Mouse (Mus musculus) myocyte (in vitro differentiated cells): ENCODE measurements around the gene Obscn. TPM values are rescaled to one million over a fixed set of nuclear protein-coding genes. Genes with fewer than 3 reads are reported as not detected.

Experiments
- H3K27me3 ChIP-seq: one replicate; pipeline ENCODE4 v1.6.1; 2011; ENCODE audit not compliant: control insufficient read depth, insufficient read depth, insufficient read length
- H3K36me3 ChIP-seq: one replicate; pipeline ENCODE4 v1.6.1; 2011; ENCODE audit not compliant: control insufficient read depth, insufficient read depth
- H3K4me2 ChIP-seq: one replicate; pipeline ENCODE4 v1.6.1; 2011; ENCODE audit warnings: low read depth, control low read depth
- H3K4me3 ChIP-seq: one replicate; pipeline ENCODE4 v1.5.1; 2011; ENCODE audit warnings: mild to moderate bottlenecking, control low read depth, moderate library complexity
- H3K79me2 ChIP-seq: one replicate; pipeline ENCODE4 v1.6.1; 2011; ENCODE audit not compliant: control insufficient read depth, insufficient read depth
- H3ac ChIP-seq: one replicate; pipeline ENCODE4 v1.6.1; 2011; ENCODE audit not compliant: control insufficient read depth, insufficient read length
- CEBPB ChIP-seq: IDR thresholded peaks from 2 replicates; pipeline ENCODE4 v1.6.1; 2011; ENCODE audit warnings: mild to moderate bottlenecking, moderate library complexity; ENCODE audit not compliant: poor library complexity, insufficient read depth, severe bottlenecking
- E2F4 ChIP-seq: IDR thresholded peaks from one replicate; pipeline ENCODE4 v1.6.1; 2011; ENCODE audit warnings: mild to moderate bottlenecking, control low read depth, moderate library complexity; ENCODE audit not compliant: insufficient read depth
- MAX ChIP-seq: IDR thresholded peaks from one replicate; pipeline ENCODE4 v1.6.1; 2011; ENCODE audit warnings: low read depth, mild to moderate bottlenecking, control low read depth
- MYOD1 ChIP-seq, 3 experiments: IDR thresholded peaks; one replicate each; pipeline ENCODE4 v1.6.1; 2011; ENCODE audit warnings: control low read depth in 2 of 3, low read depth in 2 of 3, mild to moderate bottlenecking in 2 of 3, moderate library complexity in 1 of 3; ENCODE audit not compliant: insufficient read length in 2 of 3, control insufficient read depth in 1 of 3
- MYOG ChIP-seq, 3 experiments: IDR thresholded peaks; one replicate each; pipeline ENCODE4 v1.6.1; 2011; ENCODE audit warnings: control low read depth in 2 of 3, low read depth in 2 of 3, mild to moderate bottlenecking in 2 of 3; ENCODE audit not compliant: insufficient read length in 2 of 3, control insufficient read depth in 1 of 3, insufficient read depth in 1 of 3
- POLR2A ChIP-seq: IDR thresholded peaks from one replicate; pipeline ENCODE4 v1.6.1; 2011; ENCODE audit warnings: low read depth, mild to moderate bottlenecking, control low read depth, moderate library complexity; ENCODE audit not compliant: insufficient read length
- POLR2AphosphoS2 ChIP-seq: IDR thresholded peaks from one replicate; pipeline ENCODE4 v1.6.1; 2011; ENCODE audit warnings: low read depth, control low read depth; ENCODE audit not compliant: insufficient read length
- REST ChIP-seq: IDR thresholded peaks from one replicate; pipeline ENCODE4 v1.6.1; 2011; ENCODE audit warnings: mild to moderate bottlenecking, control low read depth, moderate library complexity; ENCODE audit not compliant: insufficient read depth, insufficient read length
- SRF ChIP-seq: IDR thresholded peaks from one replicate; pipeline ENCODE4 v1.6.1; 2011; ENCODE audit warnings: low read depth; ENCODE audit not compliant: control insufficient read depth, insufficient read length
- TCF12 ChIP-seq: IDR thresholded peaks from one replicate; pipeline ENCODE4 v1.6.1; 2011; ENCODE audit warnings: mild to moderate bottlenecking, control low read depth; ENCODE audit not compliant: poor library complexity, insufficient read depth, severe bottlenecking
- TCF3 ChIP-seq: IDR thresholded peaks from one replicate; pipeline ENCODE4 v1.6.1; 2011; ENCODE audit warnings: low read depth, control low read depth; ENCODE audit not compliant: insufficient read length
- USF1 ChIP-seq: IDR thresholded peaks from one replicate; pipeline ENCODE4 v1.6.1; 2011; ENCODE audit warnings: low read depth, mild to moderate bottlenecking, control low read depth, moderate library complexity
- polyA plus RNA-seq: library from polyadenylated mRNA; unstranded; fragments of >200 nt; fragmentation: generic; extraction: Trizol; gene quantifications from one replicate; pipeline ENCODE4 v1.2.1, GENCODE M21; 2012; ENCODE audit warnings: missing spikeins

Gene Obscn
- polyA plus RNA-seq, 1 experiment: 25.0 TPM

DNA sequence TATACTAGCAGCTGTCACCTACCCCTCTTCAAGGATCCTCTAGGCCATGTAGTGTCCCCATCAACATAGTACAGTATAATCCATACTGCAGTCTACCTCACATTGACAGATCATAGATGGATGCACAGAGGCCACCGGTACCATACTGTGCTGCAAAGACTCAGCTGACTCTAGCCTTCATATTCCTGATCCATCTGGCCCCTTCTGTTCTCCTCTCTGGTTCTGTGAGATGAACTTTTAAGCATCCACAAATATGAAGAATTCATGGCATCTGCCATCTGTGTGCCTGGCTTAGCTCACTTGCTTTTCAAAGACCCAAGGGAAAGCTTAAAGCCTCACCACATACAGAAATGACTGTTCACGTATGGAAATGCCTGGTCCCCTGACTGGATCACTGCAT, 65.9 kb downstream of the Obscn start:
- TF ChIP-seq CEBPB (no peak), TCF3 (no peak), SRF (no peak), E2F4 (no peak), MYOD1 (IDR thresholded peaks at IDR 0.05; ENCODE audit: control insufficient read depth in 1 of 3, insufficient read length in 2 of 3, low read depth in 2 of 3) (no peak), POLR2A (no peak), USF1 (no peak), POLR2AphosphoS2 (no peak), MAX (no peak), REST (no peak), MYOG (IDR thresholded peaks at IDR 0.05; ENCODE audit: control insufficient read depth in 1 of 3, insufficient read depth in 1 of 3, insufficient read length in 2 of 3, low read depth in 2 of 3) (no peak), TCF12 (no peak)
- no peak overlapping the region for H3K4me3 ChIP-seq
- H3ac ChIP-seq: no peak overlapping the region
- peaks cover 4% of the 10 kb centered on the region for H3K36me3 ChIP-seq
- H3K27me3 ChIP-seq: peaks cover 37% of the 10 kb centered on the region
- no peaks in the 10 kb centered on the region for H3K79me2 ChIP-seq
- H3K4me2 ChIP-seq: no peak overlapping the region

DNA sequence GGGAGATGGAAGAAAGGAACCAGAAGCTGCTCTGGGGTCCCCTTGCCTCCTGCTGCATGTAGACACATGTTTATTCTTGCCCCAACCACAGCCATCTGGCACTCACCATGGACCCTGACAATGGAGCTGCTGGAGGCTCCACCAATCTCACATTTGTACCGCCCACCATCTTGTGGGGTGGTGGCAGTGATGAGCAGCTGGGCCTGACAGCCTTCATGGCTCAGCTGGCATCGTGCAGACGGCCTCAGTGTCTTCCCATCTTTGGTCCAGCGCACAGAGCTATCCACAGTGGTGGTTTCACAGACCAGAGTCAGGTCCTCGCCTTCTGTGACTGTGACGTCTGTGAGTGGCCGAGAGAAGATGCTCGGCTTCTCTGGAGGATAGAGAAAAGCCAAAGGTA, 67.3 kb downstream of the Obscn start:
- H3K36me3 ChIP-seq: peaks cover 4% of the 10 kb centered on the region
- no peak overlapping the region for H3K4me2 ChIP-seq
- H3K4me3 ChIP-seq: no peak overlapping the region
- H3ac ChIP-seq: no peak overlapping the region
- peaks cover 34% of the 10 kb centered on the region for H3K27me3 ChIP-seq
- no peak for TF ChIP-seq POLR2AphosphoS2
- TF ChIP-seq MYOD1 (IDR thresholded peaks at IDR 0.05; ENCODE audit: control insufficient read depth in 1 of 3, insufficient read length in 2 of 3, low read depth in 2 of 3): peak in 1 of 3 experiments; percentile 72
- peak in 2 of 3 experiments; percentile 34 to 53 for TF ChIP-seq MYOG (IDR thresholded peaks at IDR 0.05; ENCODE audit: control insufficient read depth in 1 of 3, insufficient read depth in 1 of 3, insufficient read length in 2 of 3, low read depth in 2 of 3)
- no peaks in the 10 kb centered on the region for H3K79me2 ChIP-seq

DNA sequence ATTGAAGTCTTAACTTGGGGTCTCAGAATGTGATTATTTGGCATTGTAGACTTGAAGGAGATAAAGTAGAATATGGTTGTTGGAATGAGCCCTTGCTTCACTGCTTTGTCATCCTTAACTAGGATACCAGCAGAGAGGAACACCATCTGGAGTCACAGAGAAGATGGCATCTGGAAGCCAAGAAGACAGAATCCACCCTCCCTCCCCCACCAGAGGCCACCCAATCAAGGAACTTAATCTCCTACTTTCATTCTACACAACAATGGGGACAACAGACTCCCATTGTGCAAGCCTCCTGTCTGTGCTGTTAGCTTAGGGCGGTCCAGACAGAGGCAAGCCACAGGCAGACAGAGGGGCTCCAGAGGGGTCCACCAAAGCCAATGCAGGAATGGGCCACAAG, 67.8 kb downstream of the Obscn start:
- Histone ChIP-seq H3K4me3 (no peak overlapping the region), H3ac (no peak overlapping the region), H3K27me3 (peaks cover 38% of the 10 kb centered on the region), H3K4me2 (no peak overlapping the region), H3K36me3 (peaks cover 4% of the 10 kb centered on the region), H3K79me2 (no peaks in the 10 kb centered on the region)
- TF ChIP-seq POLR2AphosphoS2: no peak
- no peak for TF ChIP-seq REST
- no peak for TF ChIP-seq TCF12
- no peak for TF ChIP-seq CEBPB
- TF ChIP-seq E2F4: no peak
- no peak for TF ChIP-seq MYOD1 (IDR thresholded peaks at IDR 0.05; ENCODE audit: control insufficient read depth in 1 of 3, insufficient read length in 2 of 3, low read depth in 2 of 3)
- TF ChIP-seq POLR2A: no peak
- TF ChIP-seq TCF3: no peak

DNA sequence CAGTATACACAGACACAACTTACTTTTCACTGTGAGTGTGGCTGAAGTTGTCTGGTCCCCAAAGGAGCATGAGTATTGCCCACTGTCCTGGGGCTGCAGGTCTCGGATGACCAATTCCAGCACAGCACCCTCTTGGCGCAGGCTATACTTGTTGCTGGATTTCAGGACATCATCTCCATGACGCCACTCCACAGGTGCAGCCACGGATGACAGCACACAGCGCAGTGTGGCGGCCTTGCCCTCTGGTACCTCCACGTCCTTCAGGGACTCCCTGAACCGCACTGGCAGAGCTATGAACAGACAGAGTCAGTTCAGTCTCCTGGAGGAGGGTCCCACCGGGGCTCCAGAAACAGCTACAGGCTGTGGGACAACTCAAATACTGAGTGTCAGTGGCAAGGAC, 68.3 kb downstream of the Obscn start:
- no peaks in the 10 kb centered on the region for H3K36me3 ChIP-seq
- no peak overlapping the region for H3K4me3 ChIP-seq

GRCm38 (mm10) chr11:59058025-59058424, 78.2 kb downstream of the Obscn start:
- TF ChIP-seq REST (no peak), POLR2A (no peak), MYOG (IDR thresholded peaks at IDR 0.05; ENCODE audit: control insufficient read depth in 1 of 3, insufficient read depth in 1 of 3, insufficient read length in 2 of 3, low read depth in 2 of 3) (no peak), SRF (no peak)
- H3K4me2 ChIP-seq: no peak overlapping the region
- no peaks in the 10 kb centered on the region for H3K36me3 ChIP-seq
- H3ac ChIP-seq: no peak overlapping the region
- no peaks in the 10 kb centered on the region for H3K79me2 ChIP-seq
- H3K4me3 ChIP-seq: no peak overlapping the region
- peaks cover 33% of the 10 kb centered on the region for H3K27me3 ChIP-seq

More for the DNA sequence above, 68.3 kb downstream of the Obscn start:
- Histone ChIP-seq H3K27me3 (peaks cover 35% of the 10 kb centered on the region), H3K4me2 (no peak overlapping the region), H3K79me2 (no peaks in the 10 kb centered on the region), H3ac (no peak overlapping the region)
- no peak for TF ChIP-seq REST
- peak in 1 of 3 experiments; percentile 57 for TF ChIP-seq MYOD1 (IDR thresholded peaks at IDR 0.05; ENCODE audit: control insufficient read depth in 1 of 3, insufficient read length in 2 of 3, low read depth in 2 of 3)

- Histone ChIP-seq H3K27me3 (peaks cover 43% of the 10 kb centered on the region), H3K4me3 (no peak overlapping the region), H3K4me2 (no peak overlapping the region), H3K36me3 (no peaks in the 10 kb centered on the region), H3K79me2 (no peaks in the 10 kb centered on the region), H3ac (no peak overlapping the region)
- TF ChIP-seq TCF12 (no peak), POLR2AphosphoS2 (peak; percentile 27)
These were observed 85.2 kb downstream of the Obscn start for GRCm38 (mm10) chr11:59051031-59051430.
